Mouse (Mus musculus) heart, embryonic 13.5 days (tissue): ENCODE measurements around the gene Gm17657. TPM values are rescaled to one million over a fixed set of nuclear protein-coding genes. Genes with fewer than 3 reads are reported as not detected.

ENCODE experiments used
- ATAC-seq: fragments of 200-750 bp; cut with Nextera tagmentation; 2 replicates; pipeline ENCODE4 v1.8.0; 2017; ENCODE audit warnings: moderate TSS enrichment; ENCODE audit not compliant: insufficient number of reproducible peaks, low FRiP score, low TSS enrichment; ENCODE audit errors: extremely low read depth
- H3K27ac ChIP-seq: fragments of 300-500 bp; sonication (generic); replicated peaks from 2 replicates; pipeline ENCODE4 v1.5.1; 2015; ENCODE audit warnings: moderate library complexity, mild to moderate bottlenecking, inconsistent platforms
- H3K27me3 ChIP-seq: fragments of 300-500 bp; sonication (generic); replicated peaks from 2 replicates; pipeline ENCODE4 v1.6.1; 2015; ENCODE audit warnings: mild to moderate bottlenecking, inconsistent platforms
- H3K36me3 ChIP-seq: fragments of 300-500 bp; sonication (generic); 2 replicates; pipeline ENCODE4 v1.6.1; 2015; ENCODE audit warnings: mild to moderate bottlenecking, inconsistent platforms
- H3K4me1 ChIP-seq: fragments of 300-500 bp; sonication (generic); 2 replicates; pipeline ENCODE4 v1.6.1; 2015; ENCODE audit warnings: inconsistent platforms
- H3K4me2 ChIP-seq: fragments of 300-500 bp; sonication (generic); 2 replicates; pipeline ENCODE4 v1.6.1; 2015; ENCODE audit warnings: inconsistent platforms, mild to moderate bottlenecking, moderate library complexity
- H3K4me3 ChIP-seq: fragments of 300-500 bp; sonication (generic); 2 replicates; pipeline ENCODE4 v1.5.1; 2015; ENCODE audit warnings: moderate library complexity, mild to moderate bottlenecking, inconsistent platforms
- H3K9ac ChIP-seq: fragments of 300-500 bp; sonication (generic); 2 replicates; pipeline ENCODE4 v1.6.1; 2015; ENCODE audit warnings: inconsistent platforms, mild to moderate bottlenecking, moderate library complexity
- H3K9me3 ChIP-seq: fragments of 300-500 bp; sonication (generic); 2 replicates; pipeline ENCODE4 v1.6.1; 2016; ENCODE audit warnings: inconsistent platforms
- WGBS: fragments of 180-500 bp; shearing (Covaris S2); methylation state at CpG from one replicate; pipeline ENCODE4 v1.1.7; 2015; ENCODE audit warnings: mixed read lengths; 5-methylcytosine and 5-hydroxymethylcytosine counted together
- polyA plus RNA-seq: library from polyadenylated mRNA; unstranded; fragments of >200 nt; fragmentation: Nextera tagmentation; extraction: Ambion mirVana; gene quantifications from 2 replicates; pipeline ENCODE4 v1.2.1, GENCODE M21; 2015

The Gm17657 gene
- not detected in 2 replicates for polyA plus RNA-seq

- peak within 1 kb of the TSS; percentile 98 for H3K4me2 ChIP-seq
- H3K27ac ChIP-seq = peak within 1 kb of the TSS; percentile 29
- H3K9ac ChIP-seq = peak within 1 kb of the TSS; percentile 95
- under 1% methylated on average over 44 of the region's 44 CpGs for WGBS
- no peaks in the 10 kb centered on the region for H3K27me3 ChIP-seq
- no peaks in the 10 kb centered on the region for H3K9me3 ChIP-seq
- H3K4me1 ChIP-seq = peaks cover 29% of the 10 kb centered on the region
- H3K4me3 ChIP-seq = peak within 1 kb of the TSS; percentile 79
- ATAC-seq = peak; percentile 99
- H3K36me3 ChIP-seq = no peaks in the 10 kb centered on the region
Observed at GRCm38 (mm10) chr17:29549543-29550428, at the start of gene Gm17657, which contains the start of gene Tbc1d22b. Gene Gm17657, minus strand, starts transcription at chr17:29549638. Gene Tbc1d22b, plus strand, starts transcription at chr17:29549785.

- ATAC-seq = no peak
- Histone ChIP-seq H3K9me3 (no peaks in the 10 kb centered on the region), H3K4me2 (no peak overlapping the region), H3K27ac (no peak overlapping the region), H3K27me3 (no peaks in the 10 kb centered on the region), H3K4me1 (peaks cover 26% of the 10 kb centered on the region), H3K9ac (no peak overlapping the region), H3K36me3 (peaks cover 84% of the 10 kb centered on the region), H3K4me3 (no peak overlapping the region)
- 93% methylated on average over 14 of the region's 14 CpGs for WGBS
Observed at GRCm38 (mm10) chr17:29599051-29599450, 49.6 kb upstream of the Gm17657 start.

DNA sequence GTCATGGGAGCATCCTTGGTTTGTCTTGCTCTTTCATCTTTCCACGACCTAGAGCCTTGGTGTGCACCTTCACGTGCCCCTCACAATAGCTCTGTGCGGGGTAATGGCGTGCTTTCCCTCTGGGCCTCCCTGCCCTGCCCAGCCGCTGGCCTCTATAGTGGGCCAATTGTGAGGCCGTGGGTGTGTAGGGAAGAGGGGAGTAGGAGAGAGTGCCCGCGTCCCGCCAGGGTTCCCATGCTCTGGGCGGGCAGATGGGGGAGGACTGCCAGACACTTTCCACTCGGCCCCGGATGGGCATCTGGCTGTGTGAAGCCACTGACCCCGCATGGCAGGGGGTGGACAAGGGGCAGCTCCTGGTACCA, 47.3 kb upstream of the Gm17657 start:
- Histone ChIP-seq H3K27ac (no peak overlapping the region), H3K36me3 (peaks cover 69% of the 10 kb centered on the region), H3K9ac (no peak overlapping the region), H3K4me2 (no peak overlapping the region), H3K4me1 (peaks cover 33% of the 10 kb centered on the region), H3K27me3 (no peaks in the 10 kb centered on the region), H3K9me3 (no peaks in the 10 kb centered on the region), H3K4me3 (no peak overlapping the region)
- 91% methylated on average over 13 of the region's 13 CpGs for WGBS
- ATAC-seq = no peak

GRCm38 (mm10) chr17:29595891-29596770, 46.7 kb upstream of the Gm17657 start:
- no peak for ATAC-seq
- 71% methylated on average over 15 of the region's 15 CpGs for WGBS
- H3K36me3 ChIP-seq = peaks cover 66% of the 10 kb centered on the region
- no peak overlapping the region for H3K4me3 ChIP-seq
- H3K27me3 ChIP-seq = no peaks in the 10 kb centered on the region
- H3K27ac ChIP-seq = no peak overlapping the region
- H3K4me1 ChIP-seq = peaks cover 28% of the 10 kb centered on the region
- no peaks in the 10 kb centered on the region for H3K9me3 ChIP-seq
- H3K9ac ChIP-seq = peak overlapping the region; percentile 19; the same call in 1 of the 2 replicates
- H3K4me2 ChIP-seq = no peak overlapping the region

DNA sequence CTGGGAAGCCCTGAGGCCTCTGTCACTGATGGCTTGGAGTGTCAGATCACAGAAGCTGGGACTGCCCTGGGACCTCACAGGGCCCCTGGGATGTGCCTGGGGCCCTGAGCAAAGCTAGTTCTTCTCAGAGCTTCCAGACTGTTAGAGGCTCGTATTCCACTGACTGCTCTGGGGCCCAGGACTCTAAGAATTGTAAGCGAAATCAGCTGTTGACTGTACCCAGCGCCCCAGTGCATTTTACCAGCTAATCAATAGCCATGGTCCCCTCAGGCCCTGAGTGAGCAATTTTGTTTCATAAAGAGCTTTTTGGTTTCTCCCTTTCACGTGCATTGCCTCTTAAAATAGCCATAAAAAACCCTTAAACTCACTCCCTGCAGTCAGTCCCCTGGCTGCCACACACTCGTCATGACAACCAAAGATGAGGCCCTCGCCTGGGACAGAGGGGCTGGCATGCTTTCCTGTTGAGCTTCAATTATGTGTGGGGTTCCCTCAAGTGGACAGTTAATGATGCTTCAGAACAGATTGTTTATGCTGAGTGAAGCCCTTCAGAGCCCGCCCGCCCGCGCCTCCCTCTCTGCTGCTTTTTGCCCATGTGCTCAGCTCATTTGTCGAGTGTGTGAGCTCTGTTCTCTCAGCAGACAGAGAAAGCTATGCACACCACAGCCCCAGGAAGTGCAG, 39.9 kb upstream of the Gm17657 start:
- ATAC-seq = no peak
- peaks cover 33% of the 10 kb centered on the region for H3K4me1 ChIP-seq
- H3K27me3 ChIP-seq = no peaks in the 10 kb centered on the region
- H3K9ac ChIP-seq = peak overlapping the region; percentile 25; the same call in 1 of the 2 replicates
- no peaks in the 10 kb centered on the region for H3K9me3 ChIP-seq
- H3K36me3 ChIP-seq = peaks cover 28% of the 10 kb centered on the region
- peak overlapping the region; percentile 77 for H3K27ac ChIP-seq
- WGBS = 53% methylated on average over 11 of the region's 11 CpGs
- H3K4me3 ChIP-seq = no peak overlapping the region
- no peak overlapping the region for H3K4me2 ChIP-seq

DNA sequence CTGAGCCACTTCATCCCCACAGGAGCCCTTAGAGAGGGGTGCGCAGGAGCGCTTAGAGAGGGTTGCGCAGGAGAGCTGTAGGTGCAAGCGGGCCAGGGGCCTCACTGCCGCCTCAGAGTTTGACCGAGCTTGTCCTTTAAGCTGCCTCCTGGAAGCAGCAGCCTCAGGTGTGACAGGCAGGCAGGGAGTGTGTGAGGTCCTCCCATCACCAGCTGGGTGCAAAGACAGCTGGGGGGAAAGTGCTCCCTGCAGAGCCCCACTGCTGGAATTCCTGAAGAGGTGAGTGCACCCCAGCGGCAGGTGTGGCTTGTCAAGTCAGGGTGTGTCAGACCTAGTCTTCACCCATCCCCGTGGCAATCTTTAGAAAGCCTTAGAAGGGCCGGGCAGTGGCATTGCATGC, 37.5 kb upstream of the Gm17657 start:
- Histone ChIP-seq H3K4me1 (peaks cover 26% of the 10 kb centered on the region), H3K36me3 (peaks cover 44% of the 10 kb centered on the region)
- 74% methylated on average over 9 of the region's 9 CpGs for WGBS

GRCm38 (mm10) chr17:29585446-29585845, 36.0 kb upstream of the Gm17657 start:
- 77% methylated on average over 6 of the region's 6 CpGs for WGBS
- no peaks in the 10 kb centered on the region for H3K9me3 ChIP-seq
- no peak overlapping the region for H3K27ac ChIP-seq
- H3K27me3 ChIP-seq = no peaks in the 10 kb centered on the region
- no peak overlapping the region for H3K9ac ChIP-seq
- H3K4me2 ChIP-seq = no peak overlapping the region
- no peak for ATAC-seq
- no peak overlapping the region for H3K4me3 ChIP-seq
- peaks cover 23% of the 10 kb centered on the region for H3K4me1 ChIP-seq
- H3K36me3 ChIP-seq = peaks cover 55% of the 10 kb centered on the region

More for the DNA sequence above, 37.5 kb upstream of the Gm17657 start:
- ATAC-seq = no peak
- Histone ChIP-seq H3K9me3 (no peaks in the 10 kb centered on the region), H3K27ac (no peak overlapping the region), H3K9ac (no peak overlapping the region), H3K27me3 (no peaks in the 10 kb centered on the region), H3K4me2 (no peak overlapping the region), H3K4me3 (no peak overlapping the region)

- Histone ChIP-seq H3K9ac (no peak overlapping the region), H3K9me3 (no peaks in the 10 kb centered on the region), H3K36me3 (peaks cover 62% of the 10 kb centered on the region), H3K4me3 (no peak overlapping the region), H3K27ac (no peak overlapping the region), H3K27me3 (no peaks in the 10 kb centered on the region), H3K4me2 (no peak overlapping the region), H3K4me1 (peaks cover 17% of the 10 kb centered on the region)
- ATAC-seq = no peak
- WGBS = 76% methylated on average over 3 of the region's 3 CpGs
Observed at GRCm38 (mm10) chr17:29584737-29585136, 35.3 kb upstream of the Gm17657 start.

DNA sequence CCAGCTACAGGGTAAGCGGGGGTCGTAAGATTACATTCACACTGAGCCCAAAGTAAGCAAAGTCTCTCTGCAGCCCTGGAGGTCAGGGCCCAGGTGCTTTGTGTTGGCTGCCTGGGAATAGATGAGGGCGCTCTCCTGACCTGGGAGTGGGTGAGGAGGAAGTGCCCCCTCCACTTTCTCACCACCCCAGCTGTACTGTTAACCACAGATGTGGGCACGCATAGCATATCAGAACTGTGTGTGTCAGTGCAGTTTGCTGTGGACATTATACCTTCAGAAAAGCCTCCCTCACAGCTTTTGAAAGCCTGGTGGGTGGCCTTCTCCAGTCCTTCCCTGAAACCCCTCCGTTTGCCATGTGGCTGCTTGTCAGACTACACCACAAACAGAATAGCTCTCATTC, 34.9 kb upstream of the Gm17657 start:
- H3K4me3 ChIP-seq = no peak overlapping the region
- no peak overlapping the region for H3K4me2 ChIP-seq
- H3K9me3 ChIP-seq = no peaks in the 10 kb centered on the region
- WGBS = 80% methylated on average over 5 of the region's 5 CpGs
- no peak for ATAC-seq
- H3K4me1 ChIP-seq = peaks cover 13% of the 10 kb centered on the region
- H3K9ac ChIP-seq = no peak overlapping the region
- no peaks in the 10 kb centered on the region for H3K27me3 ChIP-seq
- H3K36me3 ChIP-seq = peaks cover 66% of the 10 kb centered on the region
- H3K27ac ChIP-seq = no peak overlapping the region

GRCm38 (mm10) chr17:29583569-29583968, 34.1 kb upstream of the Gm17657 start:
- no peak for ATAC-seq
- Histone ChIP-seq H3K4me2 (no peak overlapping the region), H3K4me1 (peaks cover 5% of the 10 kb centered on the region; the same call in 1 of the 2 replicates), H3K27me3 (no peaks in the 10 kb centered on the region), H3K9me3 (no peaks in the 10 kb centered on the region), H3K36me3 (peaks cover 74% of the 10 kb centered on the region), H3K4me3 (no peak overlapping the region), H3K9ac (no peak overlapping the region), H3K27ac (no peak overlapping the region)
- 77% methylated on average over 5 of the region's 5 CpGs for WGBS
